Mouse (Mus musculus) MEL (cell line): ENCODE data around the gene Lipm. TPM values are rescaled to one million over a fixed set of nuclear protein-coding genes. Genes with fewer than 3 reads are reported as not detected.

Source experiments
- DNase-seq: peaks from one replicate; pipeline ENCODE4 v3.0.0; 2011; ENCODE audit warnings: low read depth, low spot score
- H3K27ac ChIP-seq: 2 replicates; pipeline ENCODE4 v1.5.1; 2012; ENCODE audit warnings: low read depth, mild to moderate bottlenecking, control low read depth, low read length, moderate library complexity; ENCODE audit not compliant: control insufficient read depth
- H3K27me3 ChIP-seq, 2 experiments: fragments of 150-350 bp in 1 of 2; sonication (generic) in 1 of 2; 2 replicates each; pipeline ENCODE4 v1.6.1; 2012; ENCODE audit warnings: low read length in 2 of 2, mild to moderate bottlenecking in 2 of 2, improper control_type of control experiment in 1 of 2, moderate library complexity in 1 of 2; ENCODE audit not compliant: insufficient read depth in 2 of 2, control insufficient read depth in 1 of 2
- H3K36me3 ChIP-seq, 2 experiments: 2 replicates each; pipeline ENCODE4 v1.6.1; 2012 to 2014; ENCODE audit warnings: low read length in 2 of 2, improper control_type of control experiment in 1 of 2, inconsistent platforms in 1 of 2, mild to moderate bottlenecking in 1 of 2; ENCODE audit not compliant: insufficient read depth in 2 of 2, control insufficient read depth in 1 of 2
- H3K4me1 ChIP-seq, 2 experiments: fragments of 150-350 bp in 1 of 2; sonication (generic) in 1 of 2; 2 replicates each; pipeline ENCODE4 v1.6.1; 2012; ENCODE audit warnings: low read length in 2 of 2, improper control_type of control experiment in 1 of 2, mild to moderate bottlenecking in 1 of 2; ENCODE audit not compliant: insufficient read depth in 2 of 2, control insufficient read depth in 1 of 2
- H3K4me3 ChIP-seq, 2 experiments: fragments of 150-350 bp in 1 of 2; sonication (generic) in 1 of 2; 2 replicates each; pipeline ENCODE4 v1.5.1; 2012; ENCODE audit warnings: low read depth in 2 of 2, low read length in 2 of 2, mild to moderate bottlenecking in 2 of 2, moderate library complexity in 2 of 2, control low read depth in 1 of 2, improper control_type of control experiment in 1 of 2; ENCODE audit not compliant: control insufficient read depth in 1 of 2, insufficient read depth in 1 of 2
- H3K79me2 ChIP-seq: 2 replicates; pipeline ENCODE4 v1.6.1; 2012; ENCODE audit warnings: mild to moderate bottlenecking, low read length, moderate library complexity; ENCODE audit not compliant: control insufficient read depth, poor library complexity, insufficient read depth
- H3K9ac ChIP-seq: 2 replicates; pipeline ENCODE4 v1.6.1; 2012; ENCODE audit warnings: low read depth, mild to moderate bottlenecking, control low read depth, low read length, moderate library complexity; ENCODE audit not compliant: control insufficient read depth, poor library complexity, severe bottlenecking
- H3K9me3 ChIP-seq: fragments of 150-350 bp; sonication (generic); replicated peaks from 2 replicates; pipeline ENCODE4 v1.6.1; 2012; ENCODE audit warnings: mild to moderate bottlenecking, low read length, improper control_type of control experiment, moderate library complexity; ENCODE audit not compliant: insufficient read depth
- CHD1 ChIP-seq: IDR thresholded peaks from 2 replicates; pipeline ENCODE4 v1.6.1; 2012; ENCODE audit warnings: low read depth, mild to moderate bottlenecking, inconsistent platforms, low read length, improper control_type of control experiment
- ELF1 ChIP-seq: IDR thresholded peaks from 2 replicates; pipeline ENCODE4 v1.6.1; 2014; ENCODE audit warnings: low read depth, mild to moderate bottlenecking, inconsistent platforms, low read length, improper control_type of control experiment, moderate library complexity
- ETS1 ChIP-seq: IDR thresholded peaks from 2 replicates; pipeline ENCODE4 v1.6.1; 2012; ENCODE audit warnings: low read depth, mild to moderate bottlenecking, inconsistent platforms, low read length, improper control_type of control experiment, moderate library complexity
- GATA1 ChIP-seq: IDR thresholded peaks from 2 replicates; pipeline ENCODE4 v1.6.1; 2011; ENCODE audit warnings: low read depth, low read length, improper control_type of control experiment
- JUND ChIP-seq: IDR thresholded peaks from 2 replicates; pipeline ENCODE4 v1.6.1; 2011; ENCODE audit warnings: low read depth, mild to moderate bottlenecking, improper control_type of control experiment, low read length
- KAT2A ChIP-seq: conservative IDR thresholded peaks from 2 replicates; pipeline ENCODE4 v1.6.1; 2012; ENCODE audit warnings: low read depth, low read length, improper control_type of control experiment, inconsistent platforms
- MAFK ChIP-seq: IDR thresholded peaks from 2 replicates; pipeline ENCODE4 v1.6.1; 2011; ENCODE audit warnings: low read depth, mild to moderate bottlenecking, low read length, improper control_type of control experiment, borderline replicate concordance
- MEF2A ChIP-seq: IDR thresholded peaks from 2 replicates; pipeline ENCODE4 v1.6.1; 2014; ENCODE audit warnings: low read depth, mild to moderate bottlenecking, inconsistent platforms, low read length, improper control_type of control experiment; ENCODE audit not compliant: poor library complexity, insufficient replicate concordance, severe bottlenecking; ENCODE audit errors: extremely low read depth
- MXI1 ChIP-seq: IDR thresholded peaks from 2 replicates; pipeline ENCODE4 v1.6.1; 2011; ENCODE audit warnings: mild to moderate bottlenecking, low read depth, low read length, improper control_type of control experiment
- MYB ChIP-seq: IDR thresholded peaks from 2 replicates; pipeline ENCODE4 v1.6.1; 2011; ENCODE audit warnings: mild to moderate bottlenecking, low read depth, low read length, improper control_type of control experiment
- MYC ChIP-seq: IDR thresholded peaks from 2 replicates; pipeline ENCODE4 v1.6.1; 2011; ENCODE audit warnings: low read depth, mild to moderate bottlenecking, low read length, improper control_type of control experiment, moderate library complexity
- NELFE ChIP-seq: IDR thresholded peaks from 2 replicates; pipeline ENCODE4 v1.6.1; 2011; ENCODE audit warnings: low read depth, low read length, improper control_type of control experiment
- NRF1 ChIP-seq: IDR thresholded peaks from 2 replicates; pipeline ENCODE4 v1.6.1; 2014; ENCODE audit warnings: low read depth, mild to moderate bottlenecking, inconsistent platforms, low read length, improper control_type of control experiment, moderate library complexity; ENCODE audit not compliant: poor library complexity, insufficient read depth, severe bottlenecking
- POLR2A ChIP-seq, 2 experiments: IDR thresholded peaks; 2 replicates each; pipeline ENCODE4 v1.6.1; 2011 to 2012; ENCODE audit warnings: low read length in 2 of 2, mild to moderate bottlenecking in 2 of 2, control low read depth in 1 of 2, improper control_type of control experiment in 1 of 2, low read depth in 1 of 2, moderate library complexity in 1 of 2; ENCODE audit not compliant: control insufficient read depth in 1 of 2, insufficient read depth in 1 of 2, poor library complexity in 1 of 2
- POLR2AphosphoS2 ChIP-seq: IDR thresholded peaks from 2 replicates; pipeline ENCODE4 v1.6.1; 2011; ENCODE audit warnings: low read length, improper control_type of control experiment
- POLR2AphosphoS5 ChIP-seq: IDR thresholded peaks from 2 replicates; pipeline ENCODE4 v1.6.1; 2012; ENCODE audit warnings: low read depth, borderline replicate concordance, mild to moderate bottlenecking, inconsistent platforms, low read length, moderate library complexity, mixed read lengths
- RCOR1 ChIP-seq: IDR thresholded peaks from 2 replicates; pipeline ENCODE4 v1.6.1; 2012; ENCODE audit warnings: low read depth, mild to moderate bottlenecking, inconsistent platforms, low read length, improper control_type of control experiment
- SIN3A ChIP-seq: IDR thresholded peaks from 2 replicates; pipeline ENCODE4 v1.6.1; 2012; ENCODE audit warnings: low read length, improper control_type of control experiment, inconsistent platforms
- TAL1 ChIP-seq: IDR thresholded peaks from 2 replicates; pipeline ENCODE4 v1.6.1; 2012; ENCODE audit warnings: mild to moderate bottlenecking, inconsistent platforms, low read length, moderate library complexity, mixed read lengths
- TBP ChIP-seq: IDR thresholded peaks from 2 replicates; pipeline ENCODE4 v1.8.0; 2011; ENCODE audit warnings: low read depth, low read length, improper control_type of control experiment
- TCF12 ChIP-seq: IDR thresholded peaks from 2 replicates; pipeline ENCODE4 v1.6.1; 2014; ENCODE audit warnings: low read depth, mild to moderate bottlenecking, inconsistent platforms, low read length, improper control_type of control experiment, moderate library complexity
- USF1 ChIP-seq: IDR thresholded peaks from 2 replicates; pipeline ENCODE4 v1.6.1; 2014; ENCODE audit warnings: low read depth, mild to moderate bottlenecking, inconsistent platforms, low read length, improper control_type of control experiment, moderate library complexity
- ZKSCAN1 ChIP-seq: IDR thresholded peaks from 2 replicates; pipeline ENCODE4 v1.6.1; 2012; ENCODE audit warnings: low read depth, mild to moderate bottlenecking, inconsistent platforms, low read length, improper control_type of control experiment, moderate library complexity
- ZMIZ1 ChIP-seq: IDR thresholded peaks from 2 replicates; pipeline ENCODE4 v1.6.1; 2012; ENCODE audit warnings: low read depth, mild to moderate bottlenecking, inconsistent platforms, low read length, improper control_type of control experiment, moderate library complexity
- ZNF384 ChIP-seq: IDR thresholded peaks from 2 replicates; pipeline ENCODE4 v1.6.1; 2012; ENCODE audit warnings: low read depth, mild to moderate bottlenecking, inconsistent platforms, low read length, improper control_type of control experiment
- polyA plus RNA-seq, 2 experiments: library from polyadenylated mRNA; stranded (reverse) in 1 of 2; unstranded in 1 of 2; fragments of >175 nt in 1 of 2; fragments of >200 nt in 1 of 2; gene quantifications; 2 replicates each; pipeline versions ENCODE4 v1.2.1 to v1.2.4; 2012; ENCODE audit warnings: low replicate concordance in 2 of 2, low read depth in 1 of 2; ENCODE audit not compliant: insufficient read length in 2 of 2, insufficient read depth in 1 of 2, missing spikeins in 1 of 2
- total RNA-seq: library from RNA; depleted of rRNA; stranded (reverse); fragments of 300-350 nt; gene quantifications from 2 replicates; pipeline ENCODE4 v1.2.3, GENCODE M21; 2012

The Lipm gene
- total and polyA plus RNA-seq, 3 experiments: not detected

DNA sequence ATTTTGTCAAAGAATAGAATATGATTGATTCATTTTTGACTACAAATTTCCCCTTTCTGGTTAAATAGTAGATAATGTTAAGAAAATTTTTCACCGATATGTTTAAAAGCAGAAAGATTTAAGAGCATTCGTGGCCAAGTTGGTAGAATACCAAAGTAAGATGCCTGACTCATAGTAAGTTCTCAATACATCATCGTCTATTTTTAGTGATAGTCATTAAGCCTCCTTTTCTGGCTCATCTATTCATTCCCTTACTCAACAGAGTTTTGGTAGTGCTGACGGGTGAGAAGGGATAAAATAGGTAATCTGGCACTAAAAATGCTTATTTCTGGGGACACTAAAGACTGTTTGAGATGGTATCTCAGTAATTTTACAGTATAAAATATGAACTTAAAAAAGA is 36.7 kb upstream of the Lipm start:
- TF ChIP-seq MYC: no peak
- TF ChIP-seq NELFE: no peak
- no peak for TF ChIP-seq ZKSCAN1
- no peak for TF ChIP-seq GATA1
- TF ChIP-seq SIN3A: no peak
- TF ChIP-seq MYB: no peak
- TF ChIP-seq TAL1: no peak
- no peak for TF ChIP-seq JUND
- TF ChIP-seq KAT2A: no peak
- TF ChIP-seq ELF1: no peak
- TF ChIP-seq POLR2A (IDR thresholded peaks at IDR 0.05; ENCODE audit: control insufficient read depth in 1 of 2, insufficient read depth in 1 of 2, low read depth in 1 of 2, low read length in 2 of 2, poor library complexity in 1 of 2): no peak
- no peak for TF ChIP-seq POLR2AphosphoS2
- H3K9ac ChIP-seq: no peak overlapping the region
- H3K4me1 ChIP-seq: no peaks in the 10 kb centered on the region
- no peaks in the 10 kb centered on the region for H3K79me2 ChIP-seq
- no peak overlapping the region for H3K4me3 ChIP-seq
- no peaks in the 10 kb centered on the region for H3K9me3 ChIP-seq
- H3K27ac ChIP-seq: no peak overlapping the region
- 0 out of 4 replicates have a peak, but pooled peaks cover 0 to 2% of the 10 kb centered on the region in 2 experiments for H3K36me3 ChIP-seq
- DNase-seq: no peak
- no peaks in the 10 kb centered on the region for H3K27me3 ChIP-seq

DNA sequence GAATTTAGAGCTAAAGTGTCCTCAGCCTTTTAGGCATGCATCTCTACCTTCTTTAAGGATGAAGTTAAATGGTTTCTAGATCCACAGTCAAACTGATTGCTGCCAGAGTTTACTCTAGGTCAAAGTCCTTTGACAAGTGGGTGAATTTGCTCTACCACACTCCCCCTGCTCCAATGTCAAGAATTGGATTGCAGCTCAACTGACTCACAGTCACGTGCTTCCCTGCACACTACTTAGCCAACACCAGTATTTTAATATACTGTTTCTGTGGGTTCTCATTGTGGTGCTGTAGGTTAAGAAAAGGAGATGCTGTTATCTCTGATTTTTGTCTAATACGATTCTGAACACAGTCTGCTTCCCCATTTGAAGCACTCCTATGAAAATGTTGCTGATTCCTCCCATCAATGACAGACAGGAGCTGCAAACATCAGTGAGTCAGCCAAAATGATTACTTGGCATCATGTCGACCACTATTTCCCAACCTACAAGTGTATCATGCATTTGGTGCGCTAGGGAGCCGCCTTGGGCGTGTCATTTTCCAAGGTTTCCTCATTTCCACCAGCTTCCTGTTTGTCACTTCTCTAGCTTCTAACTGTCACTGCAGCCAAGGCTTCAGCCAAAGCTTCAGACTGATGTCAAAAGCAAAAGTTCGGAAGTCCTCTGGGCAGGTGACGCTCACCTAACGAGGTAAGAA is 33.8 kb upstream of the Lipm start, which contains the start of gene Lipn:
Gene Lipn (plus strand): TSS at position 580 of the 694 bp plus-strand sequence.
- Histone ChIP-seq H3K9me3 (no peaks in the 10 kb centered on the region), H3K79me2 (no peaks in the 10 kb centered on the region), H3K27ac (no peak within 1 kb of the TSS), H3K27me3 (no peaks in the 10 kb centered on the region; a peak in 1 of 4 replicates), H3K4me3 (no peak within 1 kb of the TSS), H3K4me1 (no peaks in the 10 kb centered on the region), H3K36me3 (0 out of 4 replicates have a peak, but pooled peaks cover 0 to 2% of the 10 kb centered on the region in 2 experiments), H3K9ac (no peak within 1 kb of the TSS)
- peak; percentile 15 for DNase-seq
- TF ChIP-seq USF1: peak; percentile 54; the same call in 1 of the 2 replicates
- TF ChIP-seq TAL1: no peak

DNA sequence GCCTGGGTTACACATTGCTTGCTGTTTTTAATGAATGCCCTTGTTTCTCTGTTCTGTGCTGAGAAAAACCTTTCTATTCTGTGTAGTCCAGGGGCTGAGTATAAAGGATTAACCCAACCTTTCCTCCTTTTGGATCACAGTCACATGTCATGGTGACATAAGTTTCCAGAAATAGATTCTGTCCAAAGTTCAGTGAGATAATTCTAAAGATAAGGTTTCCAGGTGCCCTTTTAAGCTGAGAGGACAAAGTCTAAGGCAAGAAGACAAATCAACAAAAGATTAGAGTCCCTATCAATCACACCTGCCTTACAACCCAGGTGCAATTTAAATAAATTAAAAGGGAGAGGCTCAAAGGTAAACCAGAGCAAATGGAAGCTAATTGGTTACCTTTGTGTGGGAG is 26.5 kb upstream of the Lipm start:
- Histone ChIP-seq H3K9me3 (no peaks in the 10 kb centered on the region), H3K9ac (no peak overlapping the region), H3K79me2 (no peaks in the 10 kb centered on the region), H3K4me3 (no peak overlapping the region), H3K27me3 (no peaks in the 10 kb centered on the region; a peak in 1 of 4 replicates), H3K36me3 (no peaks in the 10 kb centered on the region), H3K27ac (no peak overlapping the region), H3K4me1 (no peaks in the 10 kb centered on the region)
- TF ChIP-seq JUND (no peak), POLR2AphosphoS5 (no peak), RCOR1 (no peak), GATA1 (no peak), MXI1 (no peak), NRF1 (no peak), ZNF384 (no peak), USF1 (no peak), TBP (no peak), SIN3A (no peak), MYB (no peak), MEF2A (no peak), TCF12 (no peak), ZMIZ1 (no peak), CHD1 (no peak), MAFK (no peak), ETS1 (no peak)
- DNase-seq: no peak
